Mouse (Mus musculus): ENCODE measurements at regions not wholly inside any gene's neighbourhood (a gene's known extent, or its start where the extent isn't known, plus 50 kb on each side); places are given as distances from the start of the nearest gene placed in this dataset.
A peak's percentile ranks its signal among the peaks of the same experiment; 100 is the strongest.

GRCm38 (mm10) chr5:43087077-43087476 is 145.9 kb upstream of the Cpeb2 start:
- TF ChIP-seq HCFC1 (IDR thresholded peaks at IDR 0.05; ENCODE audit: borderline replicate concordance, insufficient read depth, low read length) (no peak), CHD2 (IDR thresholded peaks at IDR 0.05; ENCODE audit: low read depth, low read length) (no peak), ZNF384 (IDR thresholded peaks at IDR 0.05; ENCODE audit: low read depth, low read length) (no peak), MAFK (IDR thresholded peaks at IDR 0.05; ENCODE audit: insufficient read depth, low read depth, low read length) (peak; percentile 63; the same call in 1 of the 2 replicates)

Measured in ES-E14 (cell line).